Mouse (Mus musculus): ENCODE data around the gene Ipo8.

Gene Ipo8

GRCm38 (mm10) chr6:148751400-148751799 is 79.9 kb downstream of the Ipo8 start:
- DNase-seq, result no peak

GRCm38 (mm10) chr6:148750183-148750582 is 81.1 kb downstream of the Ipo8 start:
- DNase-seq, result no peak

DNA sequence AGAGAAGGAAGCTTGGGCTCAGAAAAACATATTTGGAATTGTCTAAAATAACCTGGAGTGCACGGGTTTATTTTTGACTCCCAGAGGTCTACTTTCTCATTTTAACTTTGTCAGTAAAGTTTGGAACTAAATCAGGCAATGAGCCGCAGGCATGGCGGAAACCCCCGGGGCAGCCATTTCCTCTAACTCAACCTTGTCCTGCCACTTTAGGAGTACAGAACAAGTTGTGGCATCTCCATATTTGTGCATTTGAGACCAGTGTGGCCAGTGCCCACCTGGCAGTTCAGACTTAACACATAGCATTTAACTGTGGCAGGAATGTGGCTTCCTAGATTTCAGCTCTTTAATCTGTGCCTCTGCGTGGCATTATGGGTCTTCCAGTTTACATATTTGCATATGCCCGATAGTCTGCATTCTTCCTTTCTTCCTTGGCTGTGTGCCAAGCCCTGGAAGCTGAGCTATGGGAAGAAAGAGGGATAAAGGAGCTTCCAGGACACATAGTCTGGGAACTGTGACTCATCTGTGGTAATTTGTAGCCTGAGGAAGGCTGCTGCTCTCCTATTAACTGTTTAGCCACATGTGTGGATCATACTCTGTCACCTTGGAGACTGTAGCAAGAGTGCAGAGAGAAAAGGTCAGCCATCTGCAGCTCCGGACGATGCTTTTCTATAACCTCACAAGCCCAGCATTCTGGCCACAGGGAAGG is 90.6 kb downstream of the Ipo8 start:
- no peak for DNase-seq

DNA sequence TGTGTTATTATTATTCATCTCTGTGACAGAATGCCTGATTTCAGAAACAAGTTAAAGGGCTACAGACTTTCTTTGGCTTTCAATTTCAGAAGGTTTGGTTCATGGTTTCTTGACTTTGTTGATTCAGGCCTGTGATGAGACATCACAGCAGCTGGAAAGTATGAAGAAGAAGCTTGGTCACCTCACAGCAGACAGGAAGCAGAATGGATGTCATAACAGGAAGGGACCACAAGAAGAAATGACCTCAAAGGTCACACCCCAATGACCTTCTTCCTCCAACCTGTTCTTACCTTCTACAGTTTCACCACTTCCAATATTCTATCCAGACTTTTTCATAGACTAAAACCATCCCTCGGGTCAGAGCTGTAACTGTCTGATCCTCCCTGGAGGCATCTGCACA is 94.9 kb downstream of the Ipo8 start:
- DNase-seq, result no peak

DNA sequence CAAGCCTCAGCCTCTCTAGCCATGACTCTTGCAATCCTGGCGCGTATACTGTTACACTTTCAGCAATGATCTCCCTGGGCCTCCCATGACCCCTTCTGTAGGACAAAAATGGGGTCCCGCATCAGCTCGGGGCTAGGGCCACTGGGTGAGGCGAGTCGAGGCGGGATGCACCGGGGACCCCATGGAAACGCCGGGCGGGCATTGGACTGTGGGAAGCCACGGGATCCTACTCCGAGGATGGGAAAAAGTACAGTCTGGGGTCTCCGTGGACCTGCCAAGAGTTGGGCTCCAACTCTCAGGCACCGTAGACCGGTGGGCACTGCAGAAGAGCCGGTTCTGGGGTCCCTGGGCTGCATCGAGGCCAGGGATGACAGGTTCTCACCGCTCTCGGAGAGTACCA is 97.3 kb downstream of the Ipo8 start:
- DNase-seq, result no peak

DNA sequence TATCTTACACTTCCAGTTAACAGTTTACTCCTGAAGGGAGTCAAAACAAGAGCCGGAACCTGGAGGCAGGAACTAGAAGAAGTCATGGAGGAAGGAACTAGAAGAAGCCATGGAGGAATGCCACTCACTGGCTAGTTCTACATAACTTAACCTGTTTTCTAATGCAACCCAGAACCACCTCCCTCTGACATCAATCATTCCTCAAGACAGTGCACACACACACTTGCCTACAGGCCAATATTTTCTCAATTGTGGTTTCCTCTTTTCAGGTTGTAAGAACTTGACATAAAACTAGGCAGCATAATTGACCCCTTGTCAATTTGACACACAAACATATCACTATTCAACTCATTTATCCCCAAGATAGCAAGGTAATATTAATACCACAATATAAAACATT is 98.3 kb downstream of the Ipo8 start:
- DNase-seq, result no peak

GRCm38 (mm10) chr6:148728571-148728970 is 102.7 kb downstream of the Ipo8 start:
- DNase-seq, result no peak

DNA sequence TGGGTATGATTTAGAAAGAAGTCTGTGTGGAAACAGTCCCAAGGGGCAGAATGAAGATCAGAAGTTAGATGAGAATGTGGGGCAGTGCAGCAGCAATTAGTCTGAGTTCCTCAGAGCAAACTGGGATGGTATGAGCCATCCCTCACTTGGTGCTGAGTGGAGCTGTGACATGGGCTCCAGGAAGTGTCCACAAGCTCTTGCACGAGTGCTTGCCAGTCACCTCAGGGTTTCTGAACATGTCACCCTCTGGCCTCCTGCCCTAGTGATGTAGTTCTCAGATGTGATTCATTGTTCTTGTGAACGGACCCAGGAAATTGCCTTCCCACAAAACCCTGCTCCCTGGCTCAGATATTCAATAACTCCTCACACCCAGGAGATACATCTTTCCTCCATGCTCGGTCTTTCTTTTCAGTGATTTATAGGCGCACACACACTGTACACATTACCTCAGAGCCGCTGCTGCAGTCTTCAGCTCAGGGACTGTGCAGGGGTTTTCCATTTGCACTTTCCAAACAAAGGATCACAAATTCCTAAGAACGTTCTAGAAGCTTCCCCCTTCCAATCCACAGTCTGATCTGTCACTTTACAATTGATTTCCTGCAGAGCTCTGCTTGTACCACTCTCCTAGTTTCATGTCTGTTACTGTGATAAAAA is 103.3 kb downstream of the Ipo8 start:
- no peak for DNase-seq

DNA sequence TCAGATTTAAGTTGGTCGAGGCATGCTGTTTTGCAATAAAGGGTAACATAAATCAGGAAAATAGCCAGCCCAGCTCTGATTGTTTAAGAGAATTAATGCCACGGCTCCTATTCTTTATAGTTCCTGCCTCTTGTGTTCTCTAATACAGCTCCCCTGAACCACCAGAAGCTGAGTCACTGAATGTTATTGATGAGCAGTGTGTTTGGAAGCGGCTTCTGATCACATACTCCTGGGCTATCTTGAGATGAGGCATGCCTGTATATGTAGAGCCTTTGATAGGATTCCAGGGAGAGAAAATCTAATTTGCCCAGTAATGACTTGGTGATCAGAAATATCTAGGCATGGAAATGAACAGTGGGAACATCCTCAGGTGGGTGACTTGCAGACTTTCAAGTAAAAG is 106.8 kb downstream of the Ipo8 start:
- no peak for DNase-seq

All from cerebellum, adult 18-20 months (tissue).